Mouse (Mus musculus) embryo, embryonic 10 days (tissue): ENCODE measurements around the gene Cldnd1.
A peak's percentile ranks its signal among the peaks of the same experiment; 100 is the strongest.

Experiments used
- DNase-seq: peaks from one replicate; pipeline ENCODE4 v3.0.0-alpha.2; 2015; ENCODE audit warnings: low spot score

Gene Cldnd1

DNA sequence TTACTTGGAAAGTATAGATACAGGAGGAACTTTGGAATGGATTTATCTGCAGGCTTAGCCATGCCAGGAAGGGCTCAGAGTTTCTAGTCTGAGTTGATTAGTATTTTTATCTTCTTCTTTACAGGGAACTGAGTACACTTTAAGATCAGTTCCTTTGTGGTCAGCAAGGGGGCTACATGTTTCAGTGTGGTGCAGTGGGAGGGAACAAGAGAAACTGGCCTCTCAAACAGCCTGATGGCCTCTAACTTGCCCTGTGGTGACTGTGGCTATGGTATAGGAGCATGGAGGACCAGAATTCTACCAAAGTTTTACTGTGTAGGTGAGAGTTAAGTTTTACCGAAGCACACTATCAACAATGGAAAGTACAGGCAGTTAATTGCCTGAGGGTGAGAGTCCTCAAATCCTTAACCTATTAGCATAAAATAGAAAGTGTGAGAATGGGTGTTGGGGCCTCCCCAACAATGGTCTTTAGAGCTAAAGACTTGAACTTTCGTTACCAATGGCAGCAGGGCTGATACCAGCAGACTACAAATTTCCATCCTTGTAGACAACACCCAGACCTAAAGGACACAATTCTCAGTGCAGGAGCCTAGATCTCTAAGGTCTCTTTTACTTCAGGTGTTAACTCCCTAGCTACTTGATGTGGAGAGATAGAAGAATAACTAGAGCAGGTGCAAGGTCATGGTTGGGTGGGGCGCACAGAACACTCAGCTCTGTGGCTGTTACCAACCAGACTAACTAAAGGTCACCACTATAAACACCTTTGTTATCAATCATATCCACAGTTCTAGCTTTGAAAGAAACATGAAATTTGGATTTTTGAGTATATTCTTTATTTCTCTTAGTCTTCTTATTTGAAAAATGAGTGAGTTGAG, 18.9 kb upstream of the Cldnd1 start:
- no peak for DNase-seq

DNA sequence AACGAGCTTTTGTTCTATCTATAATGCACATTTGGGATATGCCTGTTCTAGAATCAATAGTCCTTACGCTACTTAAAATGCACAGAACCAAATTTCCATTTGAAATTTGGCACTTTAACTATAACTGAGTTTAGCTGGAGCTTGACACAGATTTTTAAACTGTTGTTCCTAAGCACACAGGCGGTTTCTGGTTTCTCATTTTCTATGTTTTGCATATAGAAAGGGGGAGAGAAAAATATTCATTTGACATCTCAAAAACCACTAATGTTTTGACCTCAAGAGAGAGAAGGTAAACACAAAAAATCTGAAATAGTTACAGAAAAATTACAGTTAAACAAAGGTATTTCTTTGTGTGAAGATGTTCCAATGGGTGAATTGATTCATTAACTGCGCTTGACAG, 18.2 kb upstream of the Cldnd1 start:
- no peak for DNase-seq

DNA sequence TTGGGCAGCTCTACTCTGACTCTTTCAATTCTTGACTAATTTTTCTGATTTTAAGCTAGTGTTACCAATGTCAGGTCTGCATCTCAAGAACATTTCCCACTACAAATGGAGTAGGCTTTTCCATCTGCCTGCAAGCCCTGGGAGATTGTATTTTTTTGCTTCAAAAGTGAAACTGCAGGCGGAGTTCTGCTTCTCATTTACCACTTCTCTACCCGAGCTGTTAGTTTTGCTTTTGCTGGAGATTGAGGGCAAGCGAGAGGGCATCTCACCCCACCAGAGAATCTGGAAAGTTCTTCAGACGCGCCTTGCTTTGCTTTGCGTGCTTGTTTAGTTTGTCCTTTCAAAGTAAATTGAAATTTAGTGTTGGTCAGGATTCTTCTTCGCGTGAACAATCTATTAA, 15.5 kb upstream of the Cldnd1 start:
- no peak for DNase-seq

DNA sequence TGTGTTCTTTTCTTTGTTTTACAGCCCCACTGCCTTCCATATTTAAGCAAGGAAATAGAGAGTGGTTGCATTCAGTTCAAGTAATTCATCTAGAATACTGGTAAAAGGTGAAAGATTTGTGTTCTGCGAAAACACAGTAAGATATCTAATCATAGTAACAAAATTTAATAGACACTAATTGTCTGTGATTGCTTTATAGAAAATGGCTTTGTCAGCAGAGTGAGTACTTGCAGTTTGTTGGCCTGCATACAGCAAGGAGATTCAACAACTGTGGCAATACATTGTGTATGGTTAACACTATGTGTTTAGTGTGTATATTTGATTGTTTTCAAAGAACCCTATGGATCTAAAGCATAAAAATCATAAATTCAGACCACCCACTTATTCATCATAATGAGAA, 14.6 kb upstream of the Cldnd1 start:
- no peak for DNase-seq

DNA sequence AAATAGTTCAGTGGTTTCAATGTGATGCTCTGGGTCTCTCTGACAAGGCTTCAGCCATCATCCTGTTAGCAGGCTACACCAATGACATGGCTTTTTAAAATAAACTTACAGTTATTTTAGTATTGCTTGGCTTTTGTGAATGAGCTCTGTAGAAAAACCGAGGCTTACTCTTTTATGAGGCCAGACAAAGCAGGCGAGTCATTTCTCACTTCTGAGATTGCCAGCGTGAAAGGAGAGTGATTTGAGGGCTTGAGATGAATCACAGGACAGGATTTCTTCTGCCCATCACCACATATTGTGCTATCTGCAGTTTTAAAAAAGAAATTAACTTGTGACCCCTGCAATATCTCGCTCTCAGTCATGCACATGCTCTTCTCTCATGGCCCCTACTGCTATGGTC, 12.7 kb upstream of the Cldnd1 start:
- DNase-seq: no peak

DNA sequence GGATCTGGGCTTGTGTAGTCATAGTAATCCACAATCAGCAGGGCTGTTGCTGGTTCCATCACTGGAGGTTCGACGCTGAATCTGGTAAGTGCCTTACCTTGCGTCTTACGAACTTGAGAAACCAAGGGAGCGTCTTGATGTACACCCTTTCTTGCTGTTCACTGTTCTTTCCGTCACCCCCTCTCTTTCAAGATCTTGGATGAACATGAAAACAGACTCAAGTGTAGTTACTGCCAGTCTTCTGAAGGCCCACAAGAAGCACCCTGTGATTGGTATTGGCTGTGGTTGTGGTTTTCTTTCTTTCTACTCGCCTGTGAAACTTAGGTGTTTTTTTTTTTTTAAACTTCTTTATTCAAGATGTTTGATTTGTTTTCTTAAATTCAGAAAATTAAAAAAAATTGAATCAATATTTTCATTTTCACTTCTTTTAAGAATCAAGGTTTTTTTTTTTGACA, 9.0 kb upstream of the Cldnd1 start, which contains the start of gene Gpr15:
TSS of gene Gpr15 (minus strand) at position 405 of the 455 bp plus-strand sequence.
- no peak for DNase-seq

DNA sequence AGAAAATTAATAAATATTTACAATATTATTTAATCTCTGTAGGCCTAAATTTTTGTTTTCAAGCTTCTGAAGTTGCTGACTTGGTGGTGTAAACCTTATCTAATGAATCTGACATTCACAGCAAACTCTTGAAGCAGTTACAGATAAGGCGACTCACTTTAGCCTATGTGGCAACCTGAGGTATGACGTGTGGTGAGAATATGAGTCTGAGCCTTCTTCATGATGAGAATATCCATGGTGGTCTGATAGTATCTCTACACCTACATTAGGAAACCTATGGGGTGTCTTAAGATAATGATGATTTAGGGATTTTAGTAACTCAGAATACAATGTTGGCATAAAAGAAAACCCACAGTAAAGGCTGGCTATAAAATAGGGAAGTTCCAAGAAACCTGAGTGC, 5.4 kb upstream of the Cldnd1 start:
- DNase-seq: no peak

DNA sequence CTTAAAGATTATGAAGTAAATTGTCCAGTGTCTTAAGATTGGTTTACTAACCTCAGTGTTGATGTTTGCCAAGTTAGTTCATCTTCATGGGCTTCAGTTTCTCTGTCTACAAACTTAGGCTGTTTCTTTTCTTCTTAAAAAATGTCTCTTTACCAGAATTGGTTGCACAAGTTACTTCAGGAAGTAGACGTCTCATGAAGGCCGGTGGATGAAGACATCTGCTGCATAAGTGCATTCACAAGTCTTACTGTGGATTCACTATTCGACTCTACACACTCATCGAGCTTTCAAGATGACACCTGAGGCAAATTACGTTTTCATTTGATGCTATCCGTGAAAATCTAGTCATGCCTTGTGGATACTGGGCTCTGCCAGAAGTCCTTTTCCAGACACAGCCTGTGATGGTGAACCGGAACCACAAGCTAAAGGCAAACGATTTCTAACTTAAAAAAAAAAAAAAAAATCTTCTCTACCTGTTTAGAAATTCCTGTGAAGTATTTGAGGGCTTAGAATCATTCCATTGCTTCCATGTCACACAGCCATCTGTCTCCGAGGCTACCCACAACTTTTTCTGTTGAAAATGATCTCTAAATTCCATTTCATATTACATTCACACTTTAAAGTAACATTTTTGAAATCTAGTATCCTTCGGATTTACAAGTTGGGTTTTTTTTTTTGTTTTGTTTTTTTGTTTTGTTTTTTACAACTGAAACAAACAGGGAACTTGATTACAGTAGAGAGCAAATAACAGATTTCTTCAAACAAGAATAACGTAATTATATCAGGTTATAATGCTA, 832 bp upstream of the Cldnd1 start:
- DNase-seq: no peak

DNA sequence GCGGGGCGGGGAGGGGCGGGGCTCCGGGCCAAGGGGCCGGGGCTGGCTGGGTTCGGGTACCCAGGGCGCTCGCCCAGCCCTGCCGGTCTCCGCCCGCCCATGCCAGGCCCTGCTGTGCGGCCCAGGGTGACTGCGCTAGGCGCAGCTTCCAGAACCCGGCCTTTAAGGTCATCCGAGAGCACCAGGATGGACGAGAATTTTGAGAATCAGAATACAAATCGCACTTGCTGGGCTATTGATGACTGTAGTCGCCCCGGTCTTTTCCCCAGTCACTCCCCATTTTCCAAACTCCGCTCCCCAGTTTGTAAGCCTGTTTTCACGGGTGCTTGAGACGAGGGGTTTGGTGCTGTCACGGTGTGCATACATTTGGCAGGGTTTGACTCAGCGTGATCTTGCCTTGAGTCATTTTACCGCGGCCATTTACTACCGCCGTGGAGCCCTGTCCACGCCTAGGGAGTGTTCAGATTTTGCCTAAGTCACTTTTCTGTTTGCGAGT, 514 bp downstream of the Cldnd1 start:
- peak; percentile 37 for DNase-seq

DNA sequence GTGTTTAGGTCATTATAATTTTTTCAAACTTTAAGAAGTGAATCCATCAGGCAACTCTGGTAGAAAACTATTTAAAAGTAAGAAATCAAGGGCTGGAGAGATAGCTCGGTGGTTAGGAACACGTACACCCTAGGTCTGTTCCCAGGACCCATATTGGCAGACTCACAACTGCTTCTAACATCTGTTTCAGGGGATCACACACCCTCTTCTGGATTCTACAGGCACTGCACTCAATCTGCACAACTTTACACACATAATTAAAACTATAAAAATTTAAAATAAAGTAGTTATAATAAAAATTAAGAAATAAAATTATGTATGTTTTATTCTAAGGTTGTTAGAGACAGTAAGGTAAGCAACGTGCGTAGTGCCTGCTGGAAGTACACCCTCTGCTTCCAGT, 10.5 kb downstream of the Cldnd1 start:
- DNase-seq: no peak

DNA sequence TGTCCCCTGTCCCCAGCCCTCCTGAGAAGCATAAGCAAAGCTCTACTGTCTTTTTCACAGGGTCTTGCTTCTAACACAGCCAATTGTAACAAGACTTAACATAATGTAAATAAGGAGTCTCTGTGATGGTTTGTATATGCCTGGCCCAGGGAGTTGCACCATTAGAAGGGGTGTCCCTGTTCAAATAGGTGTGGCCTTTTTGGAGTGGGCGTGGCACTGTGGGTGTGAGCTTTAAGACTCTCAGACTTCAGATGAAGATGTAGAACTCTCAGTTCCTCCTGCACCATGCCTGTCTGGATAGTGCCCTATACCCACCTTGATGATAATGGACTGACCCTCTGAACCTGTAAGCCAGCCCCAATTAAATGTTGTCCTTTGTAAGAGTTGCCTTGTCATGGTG, 11.1 kb downstream of the Cldnd1 start:
- DNase-seq: no peak

DNA sequence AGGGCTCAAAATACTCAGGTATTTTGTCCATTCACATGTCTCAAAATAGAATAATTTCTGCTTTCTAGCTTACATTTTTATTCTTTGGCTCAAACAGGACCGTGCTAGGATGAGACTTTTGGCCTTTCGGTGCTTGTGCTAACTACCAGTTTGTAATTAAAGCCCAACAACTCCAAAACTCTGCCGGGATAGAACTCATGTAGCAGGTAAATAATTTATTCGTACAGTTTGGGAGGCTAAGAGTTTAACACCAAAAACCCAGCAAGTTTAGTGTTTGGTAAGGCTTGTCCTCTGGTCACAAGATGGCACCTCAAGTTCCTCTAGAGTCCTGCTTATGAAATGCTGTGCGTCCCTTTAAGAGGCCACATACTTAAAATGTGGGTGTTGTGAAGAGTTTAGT, 13.0 kb downstream of the Cldnd1 start:
- no peak for DNase-seq

DNA sequence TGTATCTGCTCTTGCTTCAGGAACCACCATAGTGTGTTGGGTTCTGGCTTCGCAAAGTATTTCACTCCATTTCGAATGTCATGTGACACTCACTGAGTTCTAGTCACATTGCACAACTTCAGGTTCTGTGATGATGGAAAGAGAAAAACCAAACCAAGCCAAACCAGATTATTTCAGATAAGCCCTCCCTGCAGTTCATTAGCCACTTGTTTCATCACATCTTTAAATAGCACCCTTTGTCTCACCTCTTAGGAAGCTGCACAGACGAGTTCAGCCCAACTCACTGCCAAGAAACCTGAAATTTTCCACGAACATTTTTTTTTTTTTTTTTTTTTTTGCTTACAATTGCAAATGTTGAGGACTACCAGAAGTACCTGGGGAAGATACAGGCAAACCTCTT, 19.0 kb downstream of the Cldnd1 start:
- no peak for DNase-seq

DNA sequence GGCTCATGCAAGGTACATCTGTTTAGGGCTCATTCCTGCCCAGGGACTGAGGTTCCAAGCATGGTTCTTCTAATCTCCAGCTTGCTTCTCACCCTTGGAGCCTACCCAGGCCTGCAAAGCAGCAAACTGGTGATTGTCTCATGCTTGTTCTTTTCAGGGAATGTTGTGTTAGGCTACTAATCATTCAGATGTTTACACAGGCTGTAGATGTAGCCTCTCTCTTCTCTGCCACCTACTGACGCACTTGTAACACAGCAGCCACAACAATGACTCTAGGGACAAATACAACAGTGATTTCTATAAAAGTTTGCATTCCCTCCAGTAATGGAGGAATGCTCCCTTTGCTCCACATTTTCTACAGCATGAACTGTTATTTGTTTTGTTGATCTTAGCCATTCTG, 23.6 kb downstream of the Cldnd1 start:
- DNase-seq: peak; percentile 64

DNA sequence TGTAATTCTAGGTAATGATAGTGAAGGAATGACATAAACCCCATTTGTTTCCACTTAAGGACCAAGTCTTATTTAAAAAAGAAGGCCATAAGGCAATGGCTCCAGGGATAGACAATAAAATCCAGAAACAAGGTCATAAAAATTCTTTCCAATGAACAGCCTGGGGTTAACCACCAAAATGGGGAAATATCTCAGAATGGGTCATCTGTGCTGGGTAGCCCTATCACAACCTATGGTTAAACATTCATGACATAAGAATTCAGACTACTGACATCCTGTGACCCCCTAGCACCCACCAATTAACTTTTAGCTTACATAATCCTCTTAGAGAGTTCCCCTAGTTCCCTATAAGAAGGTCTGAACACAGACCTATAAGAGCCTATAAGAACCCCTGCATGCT, 28.5 kb downstream of the Cldnd1 start:
- no peak for DNase-seq

DNA sequence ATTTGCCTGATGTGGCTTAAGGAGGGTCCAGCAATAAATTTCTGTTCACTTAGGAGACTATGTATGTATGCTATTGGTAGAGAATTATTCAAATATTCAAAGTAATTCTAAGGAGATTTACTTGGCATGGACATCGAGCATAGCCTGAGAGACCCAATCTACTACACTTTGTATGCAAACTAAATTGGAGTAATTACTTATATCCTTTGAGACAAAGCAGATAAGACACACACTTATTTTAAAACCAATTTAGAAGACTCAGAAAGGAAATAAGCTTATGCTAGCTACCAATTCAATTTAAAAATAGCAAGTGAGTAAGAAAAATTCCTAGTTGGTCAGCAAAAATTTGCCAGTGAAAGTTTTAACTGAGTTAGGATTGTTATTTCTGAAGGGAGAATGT, 35.4 kb downstream of the Cldnd1 start, which contains the start of gene Olfr172:
TSS of gene Olfr172 (minus strand) at position 101 of the 400 bp plus-strand sequence.
- no peak for DNase-seq
